Comparison of ENCODE assay signal across 9 mouse cellular contexts in the genomic region with DNA sequence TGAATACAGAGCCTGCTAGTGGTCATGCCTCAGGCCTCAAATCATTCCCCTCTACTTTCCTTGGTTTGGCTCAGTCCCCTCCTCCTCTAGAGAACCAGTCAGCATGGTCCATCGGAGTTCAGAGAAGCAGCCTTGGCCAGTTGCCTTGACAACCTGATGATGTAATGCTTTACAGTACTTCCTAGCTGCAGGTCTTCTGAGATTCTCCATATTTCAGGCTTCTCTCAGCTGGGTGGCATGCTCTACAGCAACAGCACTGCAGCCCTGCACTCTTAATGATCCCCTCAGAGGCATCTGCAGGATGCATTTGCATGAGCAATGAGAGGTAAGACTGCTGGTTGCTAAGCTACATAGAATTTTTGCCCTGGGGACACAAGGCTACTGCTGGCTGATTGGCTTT.
A peak's percentile ranks its signal among the peaks of the same experiment; 100 is the strongest.
DNase-seq lines count a peak whose midpoint lies in the region; ATAC-seq lines count a peak whose summit lies in the region.
"Had no signal": no experiment of that assay in that cellular context is flagged by ENCODE, and none has a peak within 500 bp of the region (broad histone marks: within the 10 kb centered on the region; RNA-seq: fewer than 3 reads in every experiment).

No protein-coding gene starts in this region.

- intact Hi-C loops in left cerebral cortex, postnatal 10 days (cut with DNase I), result no loop called here

- no peaks in the 10 kb centered on the region for H3K27me3 ChIP-seq in hindbrain, embryonic 15.5 days
- no peaks in the 10 kb centered on the region for H3K27me3 ChIP-seq in heart, embryonic 11.5 days (ENCODE audit: control insufficient read depth, insufficient read depth, low read length)

- peak; percentile 5 for DNase-seq in NIH3T3 (ENCODE audit: low read depth)
- DNase-seq in embryo, embryonic 9.5 days (ENCODE audit: extremely low spot score), result peak; percentile 18
- DNase-seq in left cerebral cortex, postnatal 10 days (ENCODE audit: extremely low spot score in 1 of 2, low spot score in 2 of 2), result peak; percentile 44 to 55
- peak; percentile 9 for DNase-seq in retina, adult 2 months (ENCODE audit: low read depth, low spot score)
- DNase-seq in lung, postnatal 4 days, result no peak

- H3K4me2 ChIP-seq in hindbrain, embryonic 15.5 days, result no peak overlapping the region
- no peak overlapping the region for H3K4me2 ChIP-seq in heart, embryonic 11.5 days

- no peaks in the 10 kb centered on the region for H3K36me3 ChIP-seq in hindbrain, embryonic 15.5 days
- H3K36me3 ChIP-seq in heart, embryonic 11.5 days (ENCODE audit: control insufficient read depth, insufficient read depth, low read length), result no peaks in the 10 kb centered on the region
- H3K36me3 ChIP-seq: G1E had no signal

- no peaks in the 10 kb centered on the region for H3K9me3 ChIP-seq in hindbrain, embryonic 15.5 days
- H3K9me3 ChIP-seq in heart, embryonic 11.5 days (replicated peaks; ENCODE audit: control insufficient read depth, low read length), result no peaks in the 10 kb centered on the region

- H3K27ac ChIP-seq in hindbrain, embryonic 15.5 days (replicated peaks), result peak overlapping the region; percentile 80
- H3K27ac ChIP-seq in heart, embryonic 11.5 days (ENCODE audit: low read depth, low read length), result no peak overlapping the region

- H3K9ac ChIP-seq in hindbrain, embryonic 15.5 days, result no peak overlapping the region
- H3K9ac ChIP-seq in heart, embryonic 11.5 days (ENCODE audit: low read depth, low read length), result no peak overlapping the region

- 0% methylated on average over 1 of the region's 1 CpGs for WGBS in hindbrain, embryonic 15.5 days
- 29% methylated on average over 1 of the region's 1 CpGs for WGBS in heart, embryonic 11.5 days (ENCODE audit: insufficient replicate concordance)

- ATAC-seq in hindbrain, embryonic 15.5 days (ENCODE audit: low FRiP score, low read depth), result peak; percentile 97
- no peak for ATAC-seq in heart, embryonic 11.5 days (replicated peaks; ENCODE audit: insufficient number of reproducible peaks, low FRiP score, low TSS enrichment)
- ATAC-seq in megakaryocyte-erythroid progenitor cell, adult 5-6 weeks (replicated peaks; ENCODE audit: low FRiP score, low TSS enrichment, poor library complexity, severe bottlenecking), result no peak

- no peak overlapping the region for H3K4me3 ChIP-seq in hindbrain, embryonic 15.5 days
- H3K4me3 ChIP-seq in heart, embryonic 11.5 days (ENCODE audit: low read depth, low read length), result no peak overlapping the region

- peaks cover 18% of the 10 kb centered on the region for H3K4me1 ChIP-seq in hindbrain, embryonic 15.5 days (replicated peaks)
- no peaks in the 10 kb centered on the region for H3K4me1 ChIP-seq in heart, embryonic 11.5 days (ENCODE audit: control insufficient read depth, insufficient read depth, low read length)

Comparison
In these comparisons a context has a peak if more than half of its experiments do, and no peak if none do; other contexts are left out.
1. DNase-seq: peak in NIH3T3 (single experiment), embryo, embryonic 9.5 days (single experiment), left cerebral cortex, postnatal 10 days (2 of 2) and retina, adult 2 months (single experiment); none in lung, postnatal 4 days (0 of 2).